Mouse (Mus musculus): ENCODE measurements around the gene Ttll13.

Gene Ttll13

DNA sequence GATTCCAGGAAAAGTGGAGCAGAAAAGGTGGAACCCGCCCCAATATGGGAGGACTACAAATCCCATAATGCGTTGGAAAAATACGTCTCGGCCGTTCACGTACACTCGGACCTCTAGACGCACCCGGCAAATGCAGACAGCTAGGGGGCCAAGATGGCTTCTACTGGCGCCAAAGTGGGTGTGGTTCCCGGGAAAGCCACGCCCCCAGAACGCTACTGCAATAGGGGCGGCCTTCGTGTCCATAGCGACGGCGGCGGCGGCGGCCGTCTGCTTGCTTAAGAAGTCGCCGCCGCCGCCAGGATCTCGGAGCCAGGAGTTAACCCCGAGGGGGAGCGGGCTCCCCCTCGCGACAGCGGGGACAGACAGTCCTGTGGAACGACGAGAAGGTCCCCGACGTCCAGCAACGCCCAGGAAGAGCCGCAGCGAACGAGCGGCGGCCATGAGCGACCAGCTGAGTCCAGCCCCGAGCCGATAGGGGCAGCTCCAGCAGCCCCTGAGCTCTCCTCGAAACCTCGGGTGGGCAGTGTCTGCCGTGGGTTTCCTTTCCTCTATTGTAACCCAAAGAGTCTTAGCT is at the start of gene Ttll13:
Gene Ttll13, plus strand, starts transcription at position 229 of the 574 bp plus-strand sequence.
- peak; percentile 96 for DNase-seq (ENCODE audit: low spot score in 2 of 2)

GRCm38 (mm10) chr7:80197371-80197770 is 48.8 kb upstream of the Ttll13 start:
- DNase-seq (ENCODE audit: low spot score in 2 of 2), result no peak

- peak; percentile 67 to 69 for DNase-seq (ENCODE audit: low spot score in 2 of 2)
These were observed 48.0 kb upstream of the Ttll13 start for GRCm38 (mm10) chr7:80197941-80198778.

DNA sequence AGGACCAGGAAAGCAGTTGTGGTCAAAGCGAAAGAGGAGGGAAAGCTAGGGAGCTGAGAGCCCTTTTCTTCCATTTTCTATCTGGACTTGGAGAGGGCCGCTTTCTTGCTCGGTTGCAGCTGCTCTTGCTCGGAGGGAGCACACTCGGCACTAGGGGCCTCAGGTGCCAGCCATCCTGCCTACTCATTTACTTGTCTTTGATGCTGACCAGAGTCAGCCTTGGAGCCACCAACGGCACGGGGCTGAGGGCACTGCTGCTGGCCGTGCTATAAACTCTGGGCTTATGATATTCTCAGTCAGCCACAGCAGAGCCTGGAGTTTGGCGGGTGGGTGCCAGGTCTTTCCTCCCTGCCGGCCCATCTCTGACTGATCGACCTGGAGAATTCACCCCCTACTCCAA is 47.3 kb upstream of the Ttll13 start:
- no peak for DNase-seq (ENCODE audit: low spot score in 2 of 2)

DNA sequence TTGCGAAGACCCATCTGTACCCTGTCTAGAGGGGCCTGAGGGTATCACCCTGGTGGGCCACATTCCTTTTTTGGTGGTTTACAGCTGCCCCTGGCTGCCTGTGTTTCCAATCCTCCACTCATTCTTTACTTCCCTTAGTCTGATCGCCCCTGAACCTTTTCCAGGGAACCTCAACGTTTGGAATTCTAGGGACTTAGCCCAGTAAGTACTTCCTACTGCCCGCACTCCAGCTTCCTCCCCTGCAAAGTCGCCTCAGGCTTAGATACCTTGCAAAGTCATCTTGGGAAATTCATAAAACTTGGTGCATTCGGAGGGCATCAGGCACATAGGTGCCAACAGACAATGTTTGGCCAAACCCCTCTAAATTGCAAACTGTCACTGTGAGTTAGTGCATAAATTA is 46.9 kb upstream of the Ttll13 start:
- DNase-seq (ENCODE audit: low spot score in 2 of 2), result no peak

DNA sequence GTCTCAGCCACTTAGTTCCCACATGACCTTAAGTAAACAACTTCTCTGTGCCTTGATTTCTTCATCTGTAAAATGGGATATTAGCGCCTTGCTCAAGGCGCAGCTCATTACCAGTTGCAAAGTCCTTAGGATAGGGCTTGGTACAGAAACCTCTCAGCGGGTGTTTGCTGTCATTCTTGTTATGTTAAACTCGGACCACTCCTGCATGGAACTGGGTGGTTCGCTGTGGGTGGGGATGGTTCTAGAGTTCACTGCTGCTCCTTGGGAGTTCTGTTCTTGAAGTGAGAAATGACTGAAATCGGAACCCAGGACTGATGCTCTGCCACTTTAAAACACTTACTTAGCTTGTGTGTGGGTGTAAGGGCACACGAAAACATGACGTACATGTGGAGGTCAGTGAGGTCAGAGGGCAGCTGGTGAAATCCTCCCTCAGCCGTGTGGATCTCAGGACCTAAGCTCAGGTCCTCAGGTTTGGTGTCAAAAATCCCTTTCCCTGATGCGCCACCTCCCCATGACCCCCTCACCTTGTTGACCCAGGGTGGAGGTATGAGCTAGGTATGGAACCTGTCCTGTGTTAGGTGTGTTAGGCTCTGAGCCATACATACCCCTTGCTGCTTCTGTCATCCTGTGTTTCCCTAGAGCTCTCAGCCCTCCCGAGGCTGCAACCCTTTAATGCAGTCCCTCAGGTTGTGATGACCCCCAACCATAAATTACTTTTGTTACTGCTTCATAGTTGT is 46.2 kb upstream of the Ttll13 start:
- no peak for DNase-seq (ENCODE audit: low spot score in 2 of 2)

DNA sequence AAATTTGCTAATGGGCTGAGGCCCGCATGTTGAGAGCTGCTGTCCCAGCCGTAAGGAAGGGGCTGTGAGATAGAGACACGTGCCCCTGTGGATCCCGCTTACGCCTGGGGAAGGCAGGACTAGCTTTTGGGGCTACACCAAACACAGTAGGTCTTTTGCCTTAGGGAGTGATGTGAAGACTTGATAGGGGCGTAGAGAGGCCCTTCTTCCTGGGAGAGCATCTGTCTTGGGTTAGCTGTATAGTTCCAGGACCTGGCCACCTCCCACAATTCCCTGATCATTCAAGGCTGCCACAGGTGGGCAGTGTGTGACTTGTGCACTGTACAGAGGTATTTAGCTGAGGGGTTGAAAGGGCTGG is 45.6 kb upstream of the Ttll13 start:
- no peak for DNase-seq (ENCODE audit: low spot score in 2 of 2)

DNA sequence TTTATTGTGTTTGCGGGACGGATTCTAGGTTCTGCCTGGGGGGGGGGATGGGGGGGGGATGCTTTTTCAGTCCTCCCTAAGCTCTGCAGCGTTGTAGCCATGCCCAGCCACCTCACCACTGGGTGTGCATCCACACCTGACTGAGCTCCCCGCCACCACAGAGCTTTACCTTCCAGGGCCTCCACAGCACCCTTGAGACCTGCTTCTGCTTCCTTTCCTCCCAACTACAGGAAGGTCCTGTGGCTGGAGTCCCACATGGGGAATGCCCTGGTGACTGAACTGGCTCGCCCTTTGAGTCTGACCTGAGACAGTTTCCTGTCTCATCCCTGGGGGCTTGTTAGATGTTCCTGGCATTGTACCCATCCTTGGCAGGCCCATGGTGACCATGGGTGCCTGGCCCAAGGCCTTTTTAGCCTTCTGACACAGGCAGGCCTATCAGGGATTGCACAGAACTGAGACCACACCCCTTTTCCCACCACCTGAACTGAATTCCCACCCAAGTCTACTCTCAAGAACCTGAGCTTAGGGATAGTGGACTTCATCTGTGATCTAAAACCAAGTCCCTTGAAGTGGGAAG is 45.1 kb upstream of the Ttll13 start:
- no peak for DNase-seq (ENCODE audit: low spot score in 2 of 2)

GRCm38 (mm10) chr7:80201888-80202540 is 44.2 kb upstream of the Ttll13 start:
- DNase-seq (ENCODE audit: low spot score in 2 of 2), result no peak

DNA sequence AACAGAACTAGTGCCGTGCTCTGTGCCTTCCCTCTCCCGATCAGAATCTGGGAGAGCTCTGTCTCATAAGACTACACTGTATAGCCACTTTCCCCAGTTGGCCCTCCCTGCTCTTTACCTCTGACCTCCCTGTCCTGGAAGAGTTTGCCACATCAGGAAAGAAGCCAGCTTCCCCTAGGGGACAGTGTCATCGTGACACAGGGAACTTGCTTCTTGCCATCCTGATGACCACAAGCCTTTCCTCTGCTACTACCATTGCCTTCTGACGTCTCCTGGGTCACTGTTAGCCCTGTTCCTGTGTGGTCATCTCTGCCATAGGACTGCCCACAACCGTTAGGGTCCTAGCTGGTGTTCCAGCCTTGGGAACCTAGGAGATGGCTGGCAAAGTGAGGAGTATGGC is 43.2 kb upstream of the Ttll13 start:
- no peak for DNase-seq (ENCODE audit: low spot score in 2 of 2)

DNA sequence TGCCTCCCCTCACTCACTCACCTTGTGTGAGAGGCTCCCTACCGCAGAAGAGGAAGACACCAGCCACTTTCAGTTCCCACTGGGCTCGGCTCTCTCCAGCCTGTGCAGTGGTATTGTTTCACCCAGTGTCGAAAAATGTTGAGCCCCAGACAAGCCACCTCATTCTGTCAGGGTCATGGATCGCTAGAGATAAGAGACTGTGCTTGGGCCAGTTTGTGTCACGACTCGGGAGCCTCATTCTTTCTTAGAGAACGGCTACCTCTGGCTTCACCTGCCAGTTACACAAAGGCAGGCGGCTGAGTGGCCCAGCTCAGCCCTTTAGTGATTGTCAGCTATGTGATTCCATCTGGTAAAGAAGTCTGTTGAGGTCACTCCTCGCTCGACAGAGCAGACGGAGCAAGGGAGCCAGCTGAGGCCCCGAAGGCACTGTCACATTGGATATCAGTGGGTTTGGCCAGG is 42.5 kb upstream of the Ttll13 start:
- no peak for DNase-seq (ENCODE audit: low spot score in 2 of 2)

GRCm38 (mm10) chr7:80204362-80204761 is 41.8 kb upstream of the Ttll13 start:
- DNase-seq (ENCODE audit: low spot score in 2 of 2), result no peak

- no peak for DNase-seq (ENCODE audit: low spot score in 2 of 2)
These were observed 41.2 kb upstream of the Ttll13 start for GRCm38 (mm10) chr7:80204961-80205360.

DNA sequence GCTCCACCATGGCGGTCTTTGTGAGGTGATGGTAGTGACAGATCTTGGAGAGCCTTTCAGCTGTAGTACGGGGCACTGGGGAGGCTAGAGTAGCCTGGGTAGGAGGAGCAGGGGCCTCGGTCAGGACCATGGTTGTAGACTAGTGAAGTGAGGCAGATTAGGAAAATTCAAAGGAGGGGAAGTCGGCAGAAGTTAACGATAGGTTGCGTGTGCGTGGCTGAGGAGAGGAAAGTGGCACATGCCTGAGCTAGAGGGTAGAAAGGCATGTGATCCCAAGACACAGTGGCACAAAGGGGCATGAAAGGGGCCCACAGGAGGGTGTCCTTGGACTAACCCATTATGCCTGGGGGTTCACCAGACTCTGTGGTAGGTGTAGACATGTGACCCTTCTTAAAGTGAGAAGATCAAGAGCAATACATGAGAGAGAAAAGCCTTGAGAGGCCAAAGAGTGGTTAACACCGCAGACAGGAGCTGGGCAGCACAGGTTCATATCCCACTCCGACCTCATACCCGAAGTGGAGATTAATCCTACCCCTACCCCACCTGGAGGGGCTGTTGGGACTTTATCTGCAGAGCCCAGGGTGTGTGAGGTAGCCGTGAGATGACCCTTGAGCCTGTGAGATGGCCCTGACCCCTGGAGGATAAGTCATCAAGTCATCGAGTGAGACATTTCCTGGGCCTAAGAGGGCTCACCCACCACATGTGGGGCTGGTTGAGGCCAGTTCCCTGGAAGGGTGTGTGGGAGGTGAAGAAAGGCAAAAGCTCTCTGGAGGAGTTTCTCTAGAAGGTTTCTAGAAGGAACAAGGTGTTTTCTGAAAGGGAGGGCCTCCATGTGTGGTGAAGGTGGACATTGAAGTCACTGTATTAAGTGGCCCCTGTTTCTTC is 40.2 kb upstream of the Ttll13 start:
- DNase-seq (ENCODE audit: low spot score in 2 of 2), result no peak

- DNase-seq (ENCODE audit: low spot score in 2 of 2), result no peak
These were observed 38.9 kb upstream of the Ttll13 start for GRCm38 (mm10) chr7:80207314-80207731.

GRCm38 (mm10) chr7:80208026-80208642 is 38.0 kb upstream of the Ttll13 start:
- DNase-seq (ENCODE audit: low spot score in 2 of 2), result no peak

DNA sequence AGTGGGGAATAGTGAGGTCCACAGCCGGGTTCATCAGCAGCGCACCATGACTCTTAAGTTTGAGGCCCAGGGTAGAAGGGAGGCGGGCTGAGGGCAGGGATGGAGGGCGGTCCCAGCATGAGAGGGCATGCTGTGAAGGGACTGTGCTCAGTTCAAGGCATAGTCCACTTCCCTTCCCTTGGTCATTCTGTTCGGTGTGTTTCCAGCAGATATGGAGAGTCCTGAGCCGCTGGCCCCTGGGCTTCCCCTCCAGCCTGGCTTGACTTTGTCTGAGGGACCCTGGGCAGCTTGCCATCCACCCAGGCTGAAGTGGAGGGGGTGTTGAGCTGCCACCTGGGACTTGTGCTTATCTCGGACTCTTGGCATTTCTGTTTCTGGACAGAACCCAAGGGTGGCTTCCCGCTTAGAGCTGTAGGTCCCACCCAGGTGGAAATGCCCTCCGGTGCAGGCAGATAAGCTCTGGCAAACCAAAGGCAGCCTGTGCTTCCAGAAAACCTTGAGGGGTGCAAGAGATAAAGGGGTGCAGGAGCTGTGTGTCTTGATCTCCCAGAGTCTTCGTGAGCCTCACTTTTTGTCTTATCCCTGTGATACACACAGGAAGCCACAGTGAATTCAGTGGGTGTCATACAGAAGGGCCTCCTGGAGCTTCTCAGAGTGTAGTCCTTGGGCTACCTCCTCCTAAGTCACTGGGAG is 37.3 kb upstream of the Ttll13 start:
- DNase-seq (ENCODE audit: low spot score in 2 of 2), result no peak

DNA sequence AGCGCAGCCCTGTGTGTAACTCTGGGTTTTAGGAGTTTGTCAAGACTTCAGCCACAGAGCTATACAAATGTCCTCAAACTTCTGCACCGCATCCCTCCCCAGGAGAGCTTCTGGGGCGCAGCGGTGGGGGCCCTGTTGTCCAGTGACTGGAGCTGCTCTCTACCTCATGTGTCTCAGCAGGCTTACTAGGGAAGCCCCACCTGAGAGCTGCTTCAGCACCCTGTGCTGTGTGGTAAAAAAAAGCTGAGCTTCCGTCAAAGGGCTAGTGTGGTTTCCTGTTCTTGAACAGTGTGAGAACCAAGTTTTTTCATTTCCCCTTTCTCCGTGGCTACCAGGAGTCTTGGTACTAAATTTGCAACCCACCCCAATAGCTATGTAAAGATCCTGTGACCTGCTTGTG is 36.5 kb upstream of the Ttll13 start:
- DNase-seq (ENCODE audit: low spot score in 2 of 2), result peak; percentile 60 to 64

GRCm38 (mm10) chr7:80210982-80211381 is 35.2 kb upstream of the Ttll13 start:
- DNase-seq (ENCODE audit: low spot score in 2 of 2), result no peak

- DNase-seq (ENCODE audit: low spot score in 2 of 2), result no peak
These were observed 32.6 kb upstream of the Ttll13 start for GRCm38 (mm10) chr7:80213604-80214003.
